Mouse (Mus musculus) stomach, embryonic 16.5 days (tissue): ENCODE data around the gene Asic1. TPM values are rescaled to one million over a fixed set of nuclear protein-coding genes. Genes with fewer than 3 reads are reported as not detected.
"Not testable (repeated sequence)": the region's sequence is repeated elsewhere in the genome, so short reads cannot be mapped to it uniquely, and the experiment has no call there.

Source experiments
- ATAC-seq: fragments of 200-750 bp; cut with Nextera tagmentation; 2 replicates; pipeline ENCODE4 v1.8.0; 2017; ENCODE audit warnings: moderate number of reproducible peaks, moderate TSS enrichment; ENCODE audit not compliant: insufficient read depth, low FRiP score
- H3K27ac ChIP-seq: fragments of 300-500 bp; sonication (generic); 2 replicates; pipeline ENCODE4 v1.5.1; 2014; ENCODE audit warnings: low read length
- H3K27me3 ChIP-seq: fragments of 300-500 bp; sonication (generic); 2 replicates; pipeline ENCODE4 v1.6.1; 2014; ENCODE audit warnings: low read length, control low read depth, mixed read lengths; ENCODE audit not compliant: control insufficient read depth, insufficient read depth
- H3K36me3 ChIP-seq: fragments of 300-500 bp; sonication (generic); 2 replicates; pipeline ENCODE4 v1.6.1; 2014; ENCODE audit warnings: low read length; ENCODE audit not compliant: control insufficient read depth, insufficient read depth
- H3K4me1 ChIP-seq: fragments of 300-500 bp; sonication (generic); 2 replicates; pipeline ENCODE4 v1.6.1; 2014; ENCODE audit warnings: low read length, control low read depth, mixed read lengths; ENCODE audit not compliant: control insufficient read depth, insufficient read depth
- H3K4me2 ChIP-seq: fragments of 300-500 bp; sonication (generic); 2 replicates; pipeline ENCODE4 v1.6.1; 2014; ENCODE audit warnings: low read depth, low read length, mixed read lengths
- H3K4me3 ChIP-seq: fragments of 300-500 bp; sonication (generic); replicated peaks from 2 replicates; pipeline ENCODE4 v1.5.1; 2014; ENCODE audit warnings: mild to moderate bottlenecking, low read length
- H3K9ac ChIP-seq: fragments of 300-500 bp; sonication (generic); 2 replicates; pipeline ENCODE4 v1.6.1; 2014; ENCODE audit warnings: low read length
- H3K9me3 ChIP-seq: fragments of 300-500 bp; sonication (generic); replicated peaks from 2 replicates; pipeline ENCODE4 v1.6.1; 2016; ENCODE audit warnings: low read length, control low read depth; ENCODE audit not compliant: control insufficient read depth
- WGBS: fragments of 180-500 bp; shearing (Covaris S2); extraction: QIAGEN DNeasy Blood & Tissue Kit; methylation state at CpG from one replicate; pipeline ENCODE4 v1.1.7; 2014; 5-methylcytosine and 5-hydroxymethylcytosine counted together
- polyA plus RNA-seq: library from polyadenylated mRNA; unstranded; fragments of >200 nt; fragmentation: Nextera tagmentation; extraction: Ambion mirVana; gene quantifications from 2 replicates; pipeline ENCODE4 v1.2.1, GENCODE M21; 2015

Asic1 gene
- polyA plus RNA-seq, 1 experiment from 2014 or later = 0.89 TPM

GRCm38 (mm10) chr15:99727039-99727438 is 56.9 kb downstream of the Asic1 start:
- H3K9me3 ChIP-seq, H3K9ac ChIP-seq, H3K4me3 ChIP-seq, H3K4me2 ChIP-seq, H3K27me3 ChIP-seq, H3K27ac ChIP-seq, ATAC-seq: not testable (repeated sequence)
- WGBS = 89% methylated on average over 4 of the region's 5 CpGs
- Histone ChIP-seq H3K36me3 (peaks cover 14% of the 10 kb centered on the region), H3K4me1 (peaks cover 25% of the 10 kb centered on the region)

DNA sequence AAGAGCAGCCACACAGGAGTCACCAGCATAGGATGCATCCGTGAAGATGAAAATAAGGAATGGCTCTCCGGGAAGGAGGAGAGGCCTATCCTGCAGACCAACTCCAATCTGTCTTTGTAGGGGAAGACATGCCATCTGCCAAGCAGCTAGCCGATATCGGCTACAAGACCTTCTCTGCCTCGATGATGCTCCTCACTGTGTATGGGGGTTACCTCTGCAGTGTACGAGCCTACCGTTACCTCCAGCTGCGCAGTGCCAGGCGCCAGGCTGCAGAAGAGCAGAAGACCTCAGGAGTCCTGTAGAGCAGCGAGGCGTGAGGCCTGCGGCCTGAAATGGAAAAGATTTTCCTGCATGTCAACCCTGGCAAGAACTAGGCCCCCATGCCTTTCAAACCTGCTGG is 57.4 kb downstream of the Asic1 start:
- H3K4me3 ChIP-seq = no peak overlapping the region
- no peak for ATAC-seq
- 95% methylated on average over 12 of the region's 12 CpGs for whole genome bisulfite sequencing
- H3K27ac ChIP-seq = no peak overlapping the region
- peaks cover 14% of the 10 kb centered on the region for H3K36me3 ChIP-seq
- H3K4me1 ChIP-seq = peaks cover 25% of the 10 kb centered on the region
- no peak overlapping the region for H3K4me2 ChIP-seq
- H3K9me3 ChIP-seq = peaks cover 5% of the 10 kb centered on the region; the same call in 1 of the 2 replicates
- H3K9ac ChIP-seq = no peak overlapping the region
- no peaks in the 10 kb centered on the region for H3K27me3 ChIP-seq

DNA sequence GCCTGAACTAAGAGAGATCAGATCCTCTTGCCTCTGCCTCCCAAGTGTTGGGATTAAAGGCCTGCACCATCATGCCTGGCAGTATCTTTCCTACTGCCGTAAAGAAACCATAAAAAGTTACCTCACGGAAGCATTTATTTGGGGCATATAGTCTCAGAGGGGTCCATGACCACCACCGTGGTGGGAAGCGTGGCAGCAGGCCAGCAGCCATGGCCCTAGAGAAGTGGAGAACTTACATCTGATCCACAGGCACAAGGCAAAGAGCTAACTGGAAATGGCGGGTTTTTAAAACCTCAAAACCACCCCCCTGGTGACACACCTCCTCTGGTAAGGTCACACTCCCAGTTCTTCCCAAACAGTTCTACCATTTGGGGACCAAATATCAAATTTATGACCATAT is 58.0 kb downstream of the Asic1 start:
- Histone ChIP-seq H3K27ac (no peak overlapping the region), H3K4me1 (peaks cover 21% of the 10 kb centered on the region), H3K27me3 (no peaks in the 10 kb centered on the region), H3K4me2 (no peak overlapping the region), H3K36me3 (peaks cover 14% of the 10 kb centered on the region), H3K9ac (no peak overlapping the region), H3K9me3 (peaks cover 5% of the 10 kb centered on the region; the same call in 1 of the 2 replicates), H3K4me3 (no peak overlapping the region)
- no peak for ATAC-seq
- 90% methylated on average over 5 of the region's 5 CpGs for WGBS

GRCm38 (mm10) chr15:99729056-99729783 is 59.1 kb downstream of the Asic1 start:
- Histone ChIP-seq H3K9me3 (peaks cover 5% of the 10 kb centered on the region; the same call in 1 of the 2 replicates), H3K4me1 (peaks cover 12% of the 10 kb centered on the region), H3K36me3 (peaks cover 14% of the 10 kb centered on the region), H3K27me3 (no peaks in the 10 kb centered on the region), H3K9ac (no peak overlapping the region), H3K4me3 (no peak overlapping the region), H3K27ac (no peak overlapping the region), H3K4me2 (no peak overlapping the region)
- no peak for ATAC-seq
- 96% methylated on average over 3 of the region's 4 CpGs for WGBS

GRCm38 (mm10) chr15:99731167-99731566 is 61.0 kb downstream of the Asic1 start:
- Histone ChIP-seq H3K4me3 (no peak overlapping the region), H3K27ac (no peak overlapping the region), H3K4me1 (peaks cover 4% of the 10 kb centered on the region), H3K27me3 (no peaks in the 10 kb centered on the region), H3K4me2 (no peak overlapping the region), H3K9me3 (peaks cover 5% of the 10 kb centered on the region; the same call in 1 of the 2 replicates), H3K36me3 (peaks cover 14% of the 10 kb centered on the region), H3K9ac (no peak overlapping the region)
- ATAC-seq = no peak
- 91% methylated on average over 2 of the region's 2 CpGs for WGBS

DNA sequence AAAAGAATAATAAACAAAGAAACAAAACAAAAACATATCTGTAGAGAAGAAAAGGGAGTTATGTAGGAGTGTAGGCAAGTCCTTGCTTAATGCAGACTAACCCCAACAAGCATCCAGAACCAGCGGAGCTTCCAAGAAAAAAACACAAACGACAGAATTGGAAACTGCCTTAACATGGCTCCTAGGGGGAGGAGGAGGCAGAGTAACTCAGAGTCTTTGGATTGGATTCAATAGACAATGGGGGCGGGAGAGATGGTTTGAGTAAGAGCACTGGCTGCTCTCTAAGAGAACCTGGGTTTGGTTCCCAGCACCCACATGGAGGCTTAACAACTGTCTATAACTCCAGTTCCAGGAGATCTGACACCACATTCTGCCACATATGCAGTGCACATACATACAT is 61.5 kb downstream of the Asic1 start:
- peaks cover 5% of the 10 kb centered on the region; the same call in 1 of the 2 replicates for H3K9me3 ChIP-seq
- no peak for ATAC-seq
- peaks cover under 1% of the 10 kb centered on the region for H3K4me1 ChIP-seq
- 86% methylated on average over 3 of the region's 3 CpGs for WGBS
- no peak overlapping the region for H3K9ac ChIP-seq
- H3K27ac ChIP-seq = no peak overlapping the region
- no peak overlapping the region for H3K4me2 ChIP-seq
- peaks cover 14% of the 10 kb centered on the region for H3K36me3 ChIP-seq
- H3K4me3 ChIP-seq = no peak overlapping the region
- H3K27me3 ChIP-seq = no peaks in the 10 kb centered on the region

- H3K9ac ChIP-seq = no peak overlapping the region
- 93% methylated on average over 5 of the region's 5 CpGs for WGBS
- ATAC-seq = no peak
- no peak overlapping the region for H3K27ac ChIP-seq
- no peak overlapping the region for H3K4me3 ChIP-seq
- H3K9me3 ChIP-seq = peaks cover 5% of the 10 kb centered on the region; the same call in 1 of the 2 replicates
- peaks cover 8% of the 10 kb centered on the region; the same call in 1 of the 2 replicates for H3K36me3 ChIP-seq
- no peaks in the 10 kb centered on the region for H3K4me1 ChIP-seq
- no peak overlapping the region for H3K4me2 ChIP-seq
- H3K27me3 ChIP-seq = no peaks in the 10 kb centered on the region
Measured at GRCm38 (mm10) chr15:99733186-99733585, 63.0 kb downstream of the Asic1 start.

DNA sequence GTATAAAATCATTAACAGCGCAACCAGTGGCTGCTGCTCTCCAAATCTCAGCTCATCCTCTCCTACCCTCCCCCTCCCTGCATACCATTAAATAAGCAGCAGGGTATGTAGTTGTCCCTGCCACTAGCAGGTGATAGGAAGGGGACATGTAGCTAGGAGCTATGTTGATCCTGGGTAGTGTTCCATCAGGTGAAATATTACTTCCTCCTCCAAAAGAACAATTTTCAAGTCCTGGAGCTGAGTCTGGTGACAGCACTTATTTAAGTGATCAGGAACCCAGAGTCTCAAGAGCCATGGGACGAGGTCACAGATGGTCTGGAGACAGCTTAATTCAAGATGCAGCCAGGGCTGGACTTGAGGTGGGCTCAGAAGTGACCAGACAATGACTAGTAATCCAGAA is 65.5 kb downstream of the Asic1 start:
- H3K36me3 ChIP-seq = no peaks in the 10 kb centered on the region; the same call in 1 of the 2 replicates
- no peak overlapping the region for H3K9ac ChIP-seq
- H3K9me3 ChIP-seq = no peaks in the 10 kb centered on the region
- WGBS = 90% methylated on average over 2 of the region's 2 CpGs
- H3K4me1 ChIP-seq = no peaks in the 10 kb centered on the region
- H3K4me2 ChIP-seq = no peak overlapping the region
- no peak overlapping the region for H3K27ac ChIP-seq
- ATAC-seq = no peak
- no peak overlapping the region for H3K4me3 ChIP-seq
- H3K27me3 ChIP-seq = no peaks in the 10 kb centered on the region

DNA sequence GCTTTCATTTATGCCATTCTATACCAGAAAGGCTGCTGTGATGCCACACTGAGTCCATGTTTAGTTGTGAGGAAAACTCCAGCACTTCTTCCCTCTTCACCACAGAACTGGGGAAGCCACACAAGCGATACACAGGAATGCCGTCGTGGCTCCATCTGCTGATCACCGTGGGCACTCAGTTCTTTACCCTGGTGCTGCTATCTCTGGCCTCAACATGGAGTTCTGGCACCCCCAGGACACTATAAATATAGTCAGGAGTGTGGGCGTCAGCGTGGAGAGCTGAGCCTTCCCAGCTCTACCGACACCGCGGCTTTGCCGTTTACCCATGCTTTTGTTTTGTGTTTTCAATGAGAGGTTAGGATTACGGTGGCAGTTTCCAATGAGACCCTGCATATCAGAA is 66.5 kb downstream of the Asic1 start:
- Histone ChIP-seq H3K27ac (no peak overlapping the region), H3K36me3 (no peaks in the 10 kb centered on the region; the same call in 1 of the 2 replicates), H3K27me3 (no peaks in the 10 kb centered on the region), H3K9me3 (no peaks in the 10 kb centered on the region), H3K9ac (no peak overlapping the region), H3K4me1 (no peaks in the 10 kb centered on the region), H3K4me3 (no peak overlapping the region), H3K4me2 (no peak overlapping the region)
- ATAC-seq = no peak
- 88% methylated on average over 11 of the region's 11 CpGs for WGBS
